Mouse (Mus musculus) limb, embryonic 11.5 days (tissue): ENCODE measurements around the gene Rpp38. TPM values are rescaled to one million over a fixed set of nuclear protein-coding genes. Genes with fewer than 3 reads are reported as not detected.
A peak's percentile ranks its signal among the peaks of the same experiment; 100 is the strongest.

Source experiments
- ATAC-seq: fragments of 200-750 bp; cut with Nextera tagmentation; 2 replicates; pipeline ENCODE4 v1.8.0; 2017; ENCODE audit warnings: low read depth; ENCODE audit not compliant: insufficient number of reproducible peaks, low FRiP score, low TSS enrichment
- DNase-seq: peaks from one replicate; pipeline ENCODE4 v3.0.0-alpha.2; 2015; ENCODE audit warnings: low spot score
- H3K27ac ChIP-seq: fragments of 300-500 bp; sonication (generic); replicated peaks from 2 replicates; pipeline ENCODE4 v1.5.1; 2014; ENCODE audit warnings: low read depth, mild to moderate bottlenecking, low read length
- H3K27me3 ChIP-seq: fragments of 300-500 bp; sonication (generic); 2 replicates; pipeline ENCODE4 v1.6.1; 2014; ENCODE audit warnings: mild to moderate bottlenecking, low read length, mixed read lengths; ENCODE audit not compliant: control insufficient read depth, insufficient read depth
- H3K36me3 ChIP-seq: fragments of 300-500 bp; sonication (generic); 2 replicates; pipeline ENCODE4 v1.6.1; 2014; ENCODE audit warnings: mild to moderate bottlenecking, low read length, moderate library complexity, mixed read lengths; ENCODE audit not compliant: control insufficient read depth, insufficient read depth
- H3K4me1 ChIP-seq: fragments of 300-500 bp; sonication (generic); 2 replicates; pipeline ENCODE4 v1.6.1; 2014; ENCODE audit warnings: low read length, mixed read lengths; ENCODE audit not compliant: control insufficient read depth, insufficient read depth
- H3K4me2 ChIP-seq: fragments of 300-500 bp; sonication (generic); 2 replicates; pipeline ENCODE4 v1.6.1; 2014; ENCODE audit warnings: low read depth, mild to moderate bottlenecking, moderate library complexity; ENCODE audit not compliant: severe bottlenecking
- H3K4me3 ChIP-seq: fragments of 300-500 bp; sonication (generic); 2 replicates; pipeline ENCODE4 v1.5.1; 2014; ENCODE audit warnings: low read depth, low read length
- H3K9ac ChIP-seq: fragments of 300-500 bp; sonication (generic); 2 replicates; pipeline ENCODE4 v1.6.1; 2014; ENCODE audit warnings: mild to moderate bottlenecking, low read length
- H3K9me3 ChIP-seq: fragments of 300-500 bp; sonication (generic); 2 replicates; pipeline ENCODE4 v1.6.1; 2016; ENCODE audit warnings: low read length; ENCODE audit not compliant: control insufficient read depth
- WGBS: fragments of 180-500 bp; shearing (Covaris S2); extraction: QIAGEN DNeasy Blood & Tissue Kit; methylation state at CpG from one replicate; pipeline ENCODE4 v1.1.7; 2014; 5-methylcytosine and 5-hydroxymethylcytosine counted together
- polyA plus RNA-seq: library from polyadenylated mRNA; unstranded; fragments of >200 nt; fragmentation: Nextera tagmentation; extraction: Ambion mirVana; gene quantifications from 2 replicates; pipeline ENCODE4 v1.2.1, GENCODE M21; 2014

Rpp38 gene
- 18.7 and 22.3 TPM in 2 replicates for polyA plus RNA-seq

- Histone ChIP-seq H3K4me1 (no peaks in the 10 kb centered on the region), H3K9ac (peak within 1 kb of the TSS; percentile 55), H3K36me3 (peaks cover 7% of the 10 kb centered on the region; the same call in 1 of the 2 replicates), H3K4me3 (peak within 1 kb of the TSS; percentile 59), H3K27me3 (peaks cover 5% of the 10 kb centered on the region), H3K27ac (no peak within 1 kb of the TSS), H3K9me3 (no peaks in the 10 kb centered on the region), H3K4me2 (peak within 1 kb of the TSS; percentile 61)
- peak; percentile 97 for DNase-seq
- ATAC-seq = peak; percentile 99
- WGBS = under 1% methylated on average over 45 of the region's 45 CpGs
These were observed at the start of gene Rpp38 for GRCm38 (mm10) chr2:3332484-3333242. Gene Rpp38, minus strand, starts transcription at chr2:3332643.

- Histone ChIP-seq H3K9ac (no peak overlapping the region), H3K4me3 (no peak overlapping the region), H3K27me3 (no peaks in the 10 kb centered on the region), H3K36me3 (no peaks in the 10 kb centered on the region), H3K4me2 (no peak overlapping the region), H3K4me1 (no peaks in the 10 kb centered on the region), H3K9me3 (no peaks in the 10 kb centered on the region), H3K27ac (no peak overlapping the region)
- ATAC-seq = no peak
- WGBS = 77% methylated on average over 4 of the region's 4 CpGs
- no peak for DNase-seq
These were observed 32.7 kb upstream of the Rpp38 start for GRCm38 (mm10) chr2:3365127-3365526.

- Histone ChIP-seq H3K27ac (no peak overlapping the region), H3K9ac (no peak overlapping the region), H3K36me3 (no peaks in the 10 kb centered on the region), H3K4me2 (no peak overlapping the region), H3K4me3 (no peak overlapping the region), H3K9me3 (no peaks in the 10 kb centered on the region), H3K4me1 (no peaks in the 10 kb centered on the region), H3K27me3 (no peaks in the 10 kb centered on the region)
- WGBS = 85% methylated on average over 3 of the region's 3 CpGs
- DNase-seq (no peak), ATAC-seq (no peak)
These were observed 28.6 kb upstream of the Rpp38 start for GRCm38 (mm10) chr2:3361067-3361466.

GRCm38 (mm10) chr2:3357887-3358286 is 25.4 kb upstream of the Rpp38 start:
- H3K27me3 ChIP-seq = no peaks in the 10 kb centered on the region
- H3K36me3 ChIP-seq = no peaks in the 10 kb centered on the region
- no peak overlapping the region for H3K9ac ChIP-seq
- no peaks in the 10 kb centered on the region for H3K9me3 ChIP-seq
- no peak for DNase-seq
- WGBS = 72% methylated on average over 3 of the region's 3 CpGs
- no peaks in the 10 kb centered on the region for H3K4me1 ChIP-seq
- H3K27ac ChIP-seq = no peak overlapping the region
- no peak overlapping the region for H3K4me3 ChIP-seq
- no peak for ATAC-seq
- H3K4me2 ChIP-seq = no peak overlapping the region

GRCm38 (mm10) chr2:3356311-3356710 is 23.9 kb upstream of the Rpp38 start:
- Histone ChIP-seq H3K27ac (no peak overlapping the region), H3K4me1 (no peaks in the 10 kb centered on the region), H3K9ac (no peak overlapping the region), H3K36me3 (no peaks in the 10 kb centered on the region), H3K9me3 (no peaks in the 10 kb centered on the region), H3K27me3 (no peaks in the 10 kb centered on the region), H3K4me2 (no peak overlapping the region), H3K4me3 (no peak overlapping the region)
- no peak for DNase-seq
- ATAC-seq = no peak
- WGBS = 73% methylated on average over 3 of the region's 3 CpGs

- Histone ChIP-seq H3K9me3 (no peaks in the 10 kb centered on the region), H3K4me3 (no peak overlapping the region), H3K36me3 (no peaks in the 10 kb centered on the region), H3K27me3 (no peaks in the 10 kb centered on the region), H3K27ac (no peak overlapping the region), H3K4me1 (no peaks in the 10 kb centered on the region), H3K9ac (no peak overlapping the region), H3K4me2 (no peak overlapping the region)
- DNase-seq (no peak), ATAC-seq (no peak)
- 93% methylated on average over 8 of the region's 8 CpGs for WGBS
These were observed 23.4 kb upstream of the Rpp38 start for GRCm38 (mm10) chr2:3355793-3356192.

- Histone ChIP-seq H3K9ac (no peak overlapping the region), H3K9me3 (no peaks in the 10 kb centered on the region), H3K36me3 (no peaks in the 10 kb centered on the region), H3K27ac (no peak overlapping the region), H3K27me3 (no peaks in the 10 kb centered on the region), H3K4me2 (no peak overlapping the region), H3K4me1 (no peaks in the 10 kb centered on the region), H3K4me3 (no peak overlapping the region)
- no peak for DNase-seq
- ATAC-seq = no peak
These were observed 20.7 kb upstream of the Rpp38 start for GRCm38 (mm10) chr2:3353160-3353559.

DNA sequence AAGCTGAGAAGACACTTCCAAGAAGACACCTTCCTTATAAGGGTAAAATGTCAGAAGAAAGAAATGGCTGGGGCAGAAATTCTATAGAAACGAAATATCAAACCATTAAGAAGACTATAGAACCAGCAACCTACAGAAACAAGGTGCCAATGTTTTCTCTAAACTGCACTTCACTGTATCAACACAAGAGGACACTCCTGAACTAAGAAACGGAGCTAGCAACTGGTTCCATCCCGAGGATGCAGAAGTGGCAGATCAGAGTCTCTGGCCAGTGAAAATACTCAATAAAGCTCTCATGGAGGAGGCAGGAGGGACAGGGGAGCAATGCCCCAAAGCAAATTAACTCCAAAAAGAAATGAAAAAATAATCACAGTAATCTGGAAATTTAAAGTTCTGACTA is 16.5 kb upstream of the Rpp38 start:
- no peak overlapping the region for H3K4me2 ChIP-seq
- H3K4me1 ChIP-seq = no peaks in the 10 kb centered on the region
- H3K27me3 ChIP-seq = no peaks in the 10 kb centered on the region
- H3K9ac ChIP-seq = no peak overlapping the region
- H3K36me3 ChIP-seq = no peaks in the 10 kb centered on the region
- no peak overlapping the region for H3K4me3 ChIP-seq
- DNase-seq (peak; percentile 23), ATAC-seq (no peak)
- no peaks in the 10 kb centered on the region for H3K9me3 ChIP-seq
- H3K27ac ChIP-seq = no peak overlapping the region
- WGBS = 27% methylated on average over 3 of the region's 3 CpGs

DNA sequence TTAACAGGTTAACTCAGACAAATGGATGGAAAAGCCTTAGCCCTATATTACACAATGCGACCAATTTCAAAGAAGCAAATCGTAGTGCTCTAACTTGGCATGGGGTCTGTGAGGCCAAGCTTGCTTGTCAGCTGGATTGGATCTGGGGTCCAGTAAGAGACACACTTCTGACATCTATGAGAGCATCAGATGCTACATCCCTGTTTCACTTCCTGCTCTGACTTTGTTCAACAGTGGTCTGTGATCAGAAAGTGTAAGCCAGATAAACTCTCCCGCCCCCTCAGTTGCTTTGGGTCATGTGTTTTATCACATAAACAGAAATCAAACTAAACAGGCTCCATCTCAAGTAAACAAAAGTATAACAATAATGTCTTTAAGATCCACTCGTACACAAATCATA is 16.0 kb upstream of the Rpp38 start:
- H3K27ac ChIP-seq = no peak overlapping the region
- no peaks in the 10 kb centered on the region for H3K36me3 ChIP-seq
- no peak overlapping the region for H3K9ac ChIP-seq
- H3K4me3 ChIP-seq = no peak overlapping the region
- 82% methylated on average over 4 of the region's 4 CpGs for WGBS
- no peak overlapping the region for H3K4me2 ChIP-seq
- no peak for ATAC-seq
- DNase-seq = no peak
- H3K4me1 ChIP-seq = no peaks in the 10 kb centered on the region
- no peaks in the 10 kb centered on the region for H3K27me3 ChIP-seq
- no peaks in the 10 kb centered on the region for H3K9me3 ChIP-seq
